Mouse (Mus musculus) fibroblast of lung, adult 2 months (primary cell): ENCODE data around the gene Atp4b.
"Not testable (repeated sequence)": the region's sequence is repeated elsewhere in the genome, so short reads cannot be mapped to it uniquely, and the experiment has no call there.

ENCODE experiments used
- DNase-seq: peaks from one replicate; pipeline ENCODE4 v3.0.0-alpha.2; 2011; ENCODE audit warnings: low read depth

Gene Atp4b

GRCm38 (mm10) chr8:13382536-13382935 is 14.1 kb downstream of the Atp4b start:
- no peak for DNase-seq

GRCm38 (mm10) chr8:13381630-13382029 is 15.0 kb downstream of the Atp4b start:
- DNase-seq = no peak

DNA sequence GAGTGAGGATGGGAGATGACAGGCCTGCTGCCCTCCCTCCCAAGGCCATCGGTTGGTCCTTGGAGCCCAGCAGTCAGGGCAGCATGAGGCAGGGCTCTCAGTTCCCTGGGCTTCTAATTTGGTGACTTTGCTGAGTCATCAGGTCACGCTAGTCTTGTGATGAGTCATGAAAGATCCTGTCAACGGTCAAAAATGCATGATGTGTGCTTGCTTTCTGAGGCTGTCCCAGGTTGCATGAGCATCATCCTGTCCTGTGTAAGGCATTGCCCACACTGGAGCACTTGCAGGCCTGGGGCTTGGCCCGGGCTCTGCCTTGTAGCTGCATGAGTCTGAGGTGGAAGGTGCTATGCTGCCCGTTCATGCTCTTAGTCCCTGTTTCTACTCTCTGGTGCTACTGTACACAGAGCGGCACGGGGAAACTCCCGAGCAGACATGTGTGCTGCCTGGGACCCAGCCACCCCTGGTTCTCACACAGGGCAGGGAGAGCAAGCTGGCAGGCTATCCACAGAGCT is 23.4 kb downstream of the Atp4b start:
- peak; percentile 22 for DNase-seq

- no peak for DNase-seq
These were observed 34.8 kb downstream of the Atp4b start for GRCm38 (mm10) chr8:13361865-13362264.

DNA sequence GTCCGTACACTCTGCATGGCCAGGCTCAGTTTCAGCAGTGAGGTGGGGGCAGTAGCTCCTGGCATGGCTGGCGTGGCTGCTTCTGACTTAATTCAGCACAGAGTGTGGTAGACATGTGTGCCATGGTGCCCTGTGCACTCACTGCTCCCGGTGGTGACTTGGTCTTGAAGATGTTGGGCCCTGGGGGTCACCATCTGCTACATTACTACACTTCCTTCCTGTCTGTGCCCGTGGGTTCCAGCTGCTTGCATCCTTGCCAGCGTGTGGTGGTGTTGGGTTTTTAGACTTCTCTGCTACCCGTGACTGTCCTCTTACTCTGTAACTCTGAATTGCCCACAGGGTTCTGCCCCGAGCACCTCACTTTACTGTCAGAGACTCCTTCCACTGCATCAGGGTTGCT is 36.4 kb downstream of the Atp4b start:
- DNase-seq = no peak

DNA sequence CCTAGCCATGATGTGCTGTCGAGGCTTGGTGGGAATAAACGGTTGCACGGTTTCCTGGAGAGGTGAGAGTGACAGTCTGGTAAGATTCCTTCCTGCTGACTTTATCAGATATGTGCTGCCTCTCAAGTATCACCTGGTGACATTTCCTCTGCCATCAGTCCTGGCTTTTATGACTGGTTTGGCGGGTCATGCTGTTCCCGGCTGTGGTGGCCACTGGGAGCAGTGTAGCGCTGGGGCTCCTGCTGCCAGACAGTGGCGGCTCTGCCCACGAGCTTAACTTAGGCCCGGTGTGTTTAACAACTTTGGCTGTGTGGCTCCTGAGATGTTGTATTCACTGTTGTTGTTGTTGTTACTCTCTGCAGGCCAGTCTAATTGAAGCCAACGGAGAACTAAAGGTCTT is 39.9 kb downstream of the Atp4b start:
- no peak for DNase-seq

DNA sequence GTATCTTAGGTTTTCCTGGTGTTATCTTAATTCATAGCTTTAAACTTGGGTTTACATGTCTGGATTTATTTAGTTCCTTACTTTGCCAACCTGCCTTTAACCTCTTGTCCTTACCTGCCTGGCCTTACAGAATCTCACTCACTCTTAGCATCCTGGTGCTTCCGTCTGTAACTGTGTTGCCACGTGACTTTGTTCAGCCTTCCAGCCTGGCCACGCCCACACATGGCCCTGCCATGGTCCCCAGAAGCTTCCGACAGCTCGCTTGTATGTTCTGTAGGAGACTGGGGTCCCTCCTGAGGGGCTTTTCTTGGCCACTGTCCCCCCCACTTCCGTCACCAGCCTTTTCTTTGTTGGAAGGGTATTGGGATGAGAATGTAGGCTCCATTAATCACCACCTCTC is 40.4 kb downstream of the Atp4b start:
- DNase-seq = no peak

- no peak for DNase-seq
These were observed 42.7 kb downstream of the Atp4b start for GRCm38 (mm10) chr8:13353883-13354282.

DNA sequence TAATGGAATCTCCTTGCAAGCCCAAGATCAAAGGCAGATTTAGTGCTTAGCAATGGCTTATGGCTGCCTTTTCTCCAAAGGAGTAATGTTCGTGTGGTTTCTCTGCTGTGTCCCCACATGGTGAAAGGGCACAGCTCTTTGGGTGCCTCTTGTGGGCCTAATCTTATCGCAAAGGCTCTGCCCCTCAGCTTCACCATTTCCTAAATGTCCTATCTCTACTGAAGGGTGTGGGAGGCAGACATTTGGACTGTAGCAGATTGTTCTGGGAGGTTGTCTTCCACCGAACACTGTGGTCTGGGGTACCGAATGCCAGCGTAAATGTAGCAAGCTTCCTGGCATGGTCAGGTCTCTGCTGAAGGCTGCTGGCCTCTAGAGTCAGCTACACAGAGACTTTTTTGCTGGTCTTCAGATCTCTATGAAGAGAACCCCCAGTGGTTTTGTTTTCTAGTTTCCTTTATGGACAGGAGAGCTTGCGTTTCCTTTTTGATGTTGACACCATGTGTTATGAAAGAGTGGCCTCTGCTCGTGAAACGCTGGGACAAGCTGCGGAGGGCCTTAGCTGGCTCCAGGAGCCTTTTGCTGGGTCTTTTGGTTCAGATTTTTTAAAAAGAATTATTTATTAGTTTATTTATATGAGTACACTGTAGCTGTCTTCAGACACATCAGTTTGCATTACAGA is 43.3 kb downstream of the Atp4b start:
- no peak for DNase-seq

GRCm38 (mm10) chr8:13352601-13353000 is 44.0 kb downstream of the Atp4b start:
- DNase-seq = no peak

DNA sequence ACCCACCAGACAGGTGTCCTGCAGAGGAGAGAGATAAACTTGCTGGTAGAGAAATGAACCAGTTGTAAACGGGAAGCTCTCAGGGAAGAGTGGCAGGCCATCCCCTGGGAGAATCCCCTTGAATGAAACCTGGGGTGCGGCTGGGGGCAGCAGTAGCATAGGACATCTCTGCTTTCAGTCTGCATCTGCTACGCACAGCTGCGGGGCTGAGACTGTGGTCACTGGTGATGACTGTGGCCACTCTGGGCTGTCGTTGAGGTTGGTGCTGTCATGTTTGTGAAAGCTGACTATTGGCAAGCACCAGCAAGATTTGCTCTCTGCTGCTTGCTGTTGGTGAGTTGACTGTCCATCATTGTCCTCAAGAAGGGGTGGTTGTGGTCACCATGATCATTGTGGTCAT is 45.0 kb downstream of the Atp4b start:
- no peak for DNase-seq

DNA sequence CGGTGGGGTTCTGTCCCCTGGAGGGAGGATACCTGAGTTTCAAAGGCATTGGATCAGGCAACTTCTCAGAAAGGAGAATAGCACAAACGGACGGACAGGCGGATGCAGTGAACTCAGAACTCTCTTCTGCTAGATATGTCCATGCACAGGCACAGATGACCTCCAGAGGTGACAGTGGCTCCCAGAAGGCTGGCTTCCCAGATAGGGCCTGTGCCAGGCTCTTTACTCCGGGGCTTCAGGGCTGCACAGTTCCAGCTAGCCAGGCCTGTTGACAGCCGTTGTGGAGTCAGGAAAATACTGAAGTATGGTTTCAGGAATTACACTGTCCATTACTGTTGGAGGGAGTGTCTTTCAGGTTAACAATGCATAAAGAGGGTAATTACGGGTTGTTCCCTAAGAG is 46.6 kb downstream of the Atp4b start:
- no peak for DNase-seq

- no peak for DNase-seq
These were observed 53.5 kb downstream of the Atp4b start for GRCm38 (mm10) chr8:13343134-13343533.

- no peak for DNase-seq
These were observed 54.3 kb downstream of the Atp4b start for GRCm38 (mm10) chr8:13342340-13342739.

DNA sequence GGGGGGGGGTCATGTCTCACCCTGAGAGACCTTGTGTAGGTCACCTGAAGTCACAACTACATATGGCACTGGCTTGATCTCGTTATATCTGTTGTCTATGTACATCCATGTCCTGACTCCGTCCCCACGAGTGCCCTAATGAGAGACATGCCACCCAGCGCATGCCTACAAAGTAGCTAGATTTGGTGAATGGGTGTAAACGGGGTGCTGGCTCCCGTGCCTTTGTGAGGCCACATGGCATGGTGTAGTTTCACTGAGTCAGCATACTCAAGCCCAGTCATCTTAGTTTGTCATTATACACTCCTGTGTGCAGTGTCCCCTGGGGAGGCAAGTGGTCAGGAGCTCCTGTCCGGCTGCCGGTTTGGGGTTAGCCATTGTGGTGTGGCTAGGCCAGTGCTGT is 56.0 kb downstream of the Atp4b start:
- no peak for DNase-seq

DNA sequence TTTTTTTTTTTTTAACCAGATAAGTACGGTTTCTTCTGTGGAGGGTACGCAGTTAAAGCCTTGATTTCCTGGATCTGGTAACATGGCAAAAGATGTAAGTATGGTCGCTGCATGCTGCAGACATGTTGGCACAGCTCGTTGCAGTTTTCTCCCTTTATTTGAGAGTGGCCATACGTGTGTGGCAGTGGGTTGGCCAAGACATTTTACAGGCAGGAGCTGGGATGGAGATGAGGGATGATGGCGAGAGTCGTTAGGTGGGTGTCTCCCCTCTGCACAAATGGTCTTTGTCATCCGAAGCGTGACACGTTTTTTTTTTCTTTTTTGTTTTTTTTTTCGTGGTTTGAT is 57.0 kb downstream of the Atp4b start:
- no peak for DNase-seq

DNA sequence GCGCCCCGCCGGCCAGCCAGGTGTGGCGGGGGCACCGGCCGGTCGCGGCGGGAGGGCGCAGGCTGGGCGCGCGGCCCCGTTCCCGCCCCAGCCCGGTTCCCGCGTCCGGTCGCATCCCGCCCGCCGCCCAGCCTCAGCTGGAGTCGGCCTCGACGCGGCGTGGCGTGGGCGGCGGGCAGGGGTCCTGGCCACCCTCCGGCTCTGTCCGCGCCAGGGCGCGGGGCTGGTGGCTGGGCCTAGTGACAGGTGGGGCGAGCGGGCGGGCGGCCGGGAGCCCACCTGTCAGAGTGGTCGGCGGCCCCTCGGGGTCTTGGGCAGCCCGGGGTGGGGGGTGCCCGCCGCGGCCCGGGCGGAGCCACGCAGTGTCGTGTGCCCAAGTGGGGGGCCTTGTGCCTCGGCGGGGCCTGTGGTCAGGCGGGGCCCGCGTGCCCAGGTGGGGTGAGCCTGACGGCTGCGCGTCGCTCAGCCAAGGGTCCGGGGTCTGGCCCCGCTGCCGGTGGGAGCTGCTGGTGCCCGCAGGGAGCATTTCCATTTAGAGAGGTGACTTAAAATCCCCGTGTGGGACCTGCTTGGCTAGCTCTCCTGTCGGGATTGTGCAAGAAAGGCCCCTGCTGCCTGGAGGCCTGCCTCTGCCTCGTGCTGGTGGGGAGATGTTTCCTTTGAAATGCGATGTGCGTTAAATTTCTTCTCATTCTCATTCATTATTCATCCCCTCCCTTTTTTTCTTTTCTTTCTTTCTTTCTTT is 57.6 kb downstream of the Atp4b start:
- peak; percentile 15 for DNase-seq

GRCm38 (mm10) chr8:13338255-13338860 is 58.3 kb downstream of the Atp4b start, which contains the start of gene Tfdp1:
Tfdp1 (plus strand) TSS chr8:13338751.
- peak; percentile 40 for DNase-seq

DNA sequence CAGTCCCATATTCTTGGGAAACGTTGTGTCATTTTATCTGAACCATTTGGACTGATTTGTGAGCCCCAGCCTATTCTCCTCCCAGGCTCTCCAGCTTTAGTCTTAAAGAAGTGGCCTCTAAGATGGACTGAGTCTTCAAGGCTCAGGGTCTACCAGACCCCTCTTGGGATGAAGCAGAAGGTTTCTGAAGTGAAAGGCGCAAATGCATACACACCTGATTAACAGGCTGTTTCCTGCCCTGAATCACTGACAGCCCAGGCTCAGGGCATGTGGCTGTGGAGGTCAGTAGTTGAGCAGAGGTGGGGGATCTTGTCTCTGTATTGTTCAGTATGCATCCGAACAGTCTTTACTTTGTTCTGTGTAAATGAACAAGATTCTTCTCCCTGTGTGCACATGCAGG is 58.9 kb downstream of the Atp4b start:
- no peak for DNase-seq

DNA sequence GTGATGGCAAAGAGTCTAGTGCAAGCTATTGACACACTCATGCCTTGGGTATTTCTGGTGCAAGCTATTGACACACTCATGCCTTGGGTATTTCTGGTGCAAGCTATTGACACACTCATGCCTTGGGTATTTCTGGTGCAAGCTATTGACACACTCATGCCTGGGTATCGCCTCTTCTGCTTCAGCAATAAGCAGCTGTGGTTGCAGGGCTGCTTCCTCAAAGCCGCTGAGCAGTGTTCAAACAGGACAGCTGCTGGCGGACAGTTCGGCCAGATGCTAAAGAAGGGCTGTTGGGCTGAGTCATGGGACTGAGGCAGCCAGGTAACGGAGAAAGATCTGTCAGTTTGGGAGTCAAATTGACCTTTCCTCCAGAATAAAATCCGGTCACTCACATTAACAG is 59.4 kb downstream of the Atp4b start:
- DNase-seq = not testable (repeated sequence)
